Mouse (Mus musculus) stomach, embryonic 16.5 days (tissue): ENCODE results near the gene Dscam. TPM values are rescaled to one million over a fixed set of nuclear protein-coding genes. Genes with fewer than 3 reads are reported as not detected.

Source experiments
- ATAC-seq: fragments of 200-750 bp; cut with Nextera tagmentation; 2 replicates; pipeline ENCODE4 v1.8.0; 2017; ENCODE audit warnings: moderate number of reproducible peaks, moderate TSS enrichment; ENCODE audit not compliant: insufficient read depth, low FRiP score
- H3K27ac ChIP-seq: fragments of 300-500 bp; sonication (generic); 2 replicates; pipeline ENCODE4 v1.5.1; 2014; ENCODE audit warnings: low read length
- H3K27me3 ChIP-seq: fragments of 300-500 bp; sonication (generic); 2 replicates; pipeline ENCODE4 v1.6.1; 2014; ENCODE audit warnings: low read length, control low read depth, mixed read lengths; ENCODE audit not compliant: control insufficient read depth, insufficient read depth
- H3K36me3 ChIP-seq: fragments of 300-500 bp; sonication (generic); 2 replicates; pipeline ENCODE4 v1.6.1; 2014; ENCODE audit warnings: low read length; ENCODE audit not compliant: control insufficient read depth, insufficient read depth
- H3K4me1 ChIP-seq: fragments of 300-500 bp; sonication (generic); 2 replicates; pipeline ENCODE4 v1.6.1; 2014; ENCODE audit warnings: low read length, control low read depth, mixed read lengths; ENCODE audit not compliant: control insufficient read depth, insufficient read depth
- H3K4me2 ChIP-seq: fragments of 300-500 bp; sonication (generic); 2 replicates; pipeline ENCODE4 v1.6.1; 2014; ENCODE audit warnings: low read depth, low read length, mixed read lengths
- H3K4me3 ChIP-seq: fragments of 300-500 bp; sonication (generic); replicated peaks from 2 replicates; pipeline ENCODE4 v1.5.1; 2014; ENCODE audit warnings: mild to moderate bottlenecking, low read length
- H3K9ac ChIP-seq: fragments of 300-500 bp; sonication (generic); 2 replicates; pipeline ENCODE4 v1.6.1; 2014; ENCODE audit warnings: low read length
- H3K9me3 ChIP-seq: fragments of 300-500 bp; sonication (generic); replicated peaks from 2 replicates; pipeline ENCODE4 v1.6.1; 2016; ENCODE audit warnings: low read length, control low read depth; ENCODE audit not compliant: control insufficient read depth
- WGBS: fragments of 180-500 bp; shearing (Covaris S2); extraction: QIAGEN DNeasy Blood & Tissue Kit; methylation state at CpG from one replicate; pipeline ENCODE4 v1.1.7; 2014; 5-methylcytosine and 5-hydroxymethylcytosine counted together
- polyA plus RNA-seq: library from polyadenylated mRNA; unstranded; fragments of >200 nt; fragmentation: Nextera tagmentation; extraction: Ambion mirVana; gene quantifications from 2 replicates; pipeline ENCODE4 v1.2.1, GENCODE M21; 2015

The Dscam gene
- polyA plus RNA-seq, 1 experiment from 2014 or later, result 0.10 TPM

DNA sequence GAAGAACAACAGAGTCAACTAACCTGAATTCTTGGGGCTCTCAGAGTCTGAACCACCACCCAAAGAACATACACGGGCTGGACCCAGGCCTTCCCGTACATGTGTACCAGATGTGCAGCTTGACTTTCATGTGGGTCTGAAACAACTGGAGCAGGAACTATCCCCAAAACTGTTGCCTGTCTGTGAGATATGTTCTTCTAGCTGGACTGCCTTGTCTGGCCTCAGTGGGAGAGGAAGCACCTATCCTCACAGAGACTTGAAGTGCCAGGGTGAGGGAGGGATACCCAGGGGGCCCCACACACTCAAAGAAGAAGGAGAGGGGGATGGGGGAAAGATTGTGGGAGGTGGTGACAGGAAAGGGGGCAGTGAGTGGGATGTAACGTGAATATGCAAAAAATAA lies 210.9 kb downstream of the Dscam start:
- H3K4me2 ChIP-seq, result no peak overlapping the region
- no peak overlapping the region for H3K27ac ChIP-seq
- no peaks in the 10 kb centered on the region for H3K27me3 ChIP-seq
- WGBS, result 77% methylated on average over 3 of the region's 3 CpGs
- no peak overlapping the region for H3K9ac ChIP-seq
- no peak for ATAC-seq
- H3K4me1 ChIP-seq, result no peaks in the 10 kb centered on the region
- H3K9me3 ChIP-seq, result no peaks in the 10 kb centered on the region
- H3K4me3 ChIP-seq, result no peak overlapping the region
- H3K36me3 ChIP-seq, result no peaks in the 10 kb centered on the region

DNA sequence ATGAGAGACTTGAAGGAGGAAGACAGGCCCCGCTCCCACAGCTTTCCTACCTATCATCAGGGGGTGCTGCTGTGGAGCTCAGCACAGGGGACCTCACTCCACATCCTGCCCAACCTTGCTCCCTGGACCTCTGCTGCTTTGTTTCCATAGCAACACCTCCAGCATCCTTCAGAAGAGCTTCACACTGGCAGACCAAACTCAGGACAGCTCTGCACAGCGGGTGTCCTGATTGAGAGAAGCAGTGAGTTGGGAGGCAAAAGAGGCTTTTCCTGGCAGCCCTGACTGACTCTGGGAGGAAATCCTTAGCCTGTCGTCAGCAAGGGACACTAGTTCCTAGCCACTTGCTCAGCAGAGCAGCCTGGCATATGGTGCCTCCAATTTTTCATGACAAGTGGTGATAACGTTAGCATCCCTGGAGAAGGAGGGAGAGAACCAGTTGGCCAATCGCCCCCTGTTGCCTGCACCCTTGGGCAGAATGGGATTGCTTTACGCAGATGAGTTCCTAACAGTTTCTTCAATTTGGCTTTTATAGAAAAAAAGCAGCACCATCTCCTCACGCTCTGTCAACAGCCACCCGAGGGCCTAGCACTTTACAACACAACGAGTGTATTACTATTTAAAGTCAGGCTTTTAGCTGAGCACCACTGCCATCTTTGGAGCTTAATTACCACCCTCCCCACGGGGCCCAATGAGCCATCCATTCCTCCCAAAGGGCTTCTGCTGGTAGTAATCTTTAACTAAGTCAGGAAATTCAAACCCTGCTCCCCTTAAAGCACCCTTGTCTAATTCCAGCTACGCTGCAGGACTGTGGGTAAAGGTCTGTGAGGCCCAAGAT lies 224.9 kb downstream of the Dscam start:
- Histone ChIP-seq H3K4me3 (no peak overlapping the region), H3K9me3 (no peaks in the 10 kb centered on the region), H3K27me3 (no peaks in the 10 kb centered on the region), H3K36me3 (no peaks in the 10 kb centered on the region), H3K27ac (no peak overlapping the region), H3K9ac (no peak overlapping the region), H3K4me2 (no peak overlapping the region), H3K4me1 (no peaks in the 10 kb centered on the region)
- WGBS, result 63% methylated on average over 11 of the region's 11 CpGs
- no peak for ATAC-seq

DNA sequence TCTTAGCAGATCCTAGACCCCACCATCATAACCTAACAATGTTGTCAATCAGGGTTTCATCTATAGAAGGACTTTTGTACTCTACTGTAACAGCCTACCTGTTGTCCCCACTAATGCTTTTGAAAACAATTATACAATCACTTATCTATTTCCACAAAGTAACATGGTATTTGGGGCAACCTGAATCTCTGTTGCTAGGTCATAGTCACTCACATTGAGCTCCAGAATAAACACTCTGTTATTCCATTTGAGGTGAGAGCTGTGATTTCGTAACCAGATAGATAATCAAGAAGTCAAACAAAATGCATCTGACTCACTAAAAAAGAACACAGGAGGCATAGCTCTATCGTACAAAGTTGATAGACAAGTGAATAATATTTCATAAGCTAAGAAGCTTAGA lies 226.9 kb downstream of the Dscam start:
- no peak overlapping the region for H3K4me2 ChIP-seq
- 74% methylated on average over 2 of the region's 2 CpGs for WGBS
- H3K36me3 ChIP-seq, result no peaks in the 10 kb centered on the region
- H3K4me1 ChIP-seq, result no peaks in the 10 kb centered on the region
- no peaks in the 10 kb centered on the region for H3K27me3 ChIP-seq
- H3K27ac ChIP-seq, result no peak overlapping the region
- no peak overlapping the region for H3K4me3 ChIP-seq
- H3K9me3 ChIP-seq, result no peaks in the 10 kb centered on the region
- no peak overlapping the region for H3K9ac ChIP-seq
- no peak for ATAC-seq

DNA sequence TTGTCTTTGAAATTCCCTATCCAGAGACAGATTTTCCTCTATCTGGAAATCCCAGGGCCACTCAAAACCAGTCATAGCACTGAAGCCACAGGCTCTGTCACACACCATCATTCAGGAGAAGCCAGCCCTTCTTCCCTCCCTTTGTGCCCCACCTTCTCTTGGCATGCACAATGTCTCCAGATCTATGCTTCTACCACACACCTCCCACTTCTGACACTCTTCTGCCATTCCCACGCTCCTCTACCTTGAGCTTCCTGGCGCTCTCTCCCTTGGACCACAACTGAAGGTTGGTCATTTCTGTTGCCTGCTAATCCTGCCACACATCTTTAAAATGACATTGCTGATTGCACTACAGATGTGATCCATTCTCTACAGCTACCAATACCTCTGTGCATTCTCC lies 235.8 kb downstream of the Dscam start:
- WGBS, result 95% methylated on average over 2 of the region's 2 CpGs
- no peak overlapping the region for H3K4me3 ChIP-seq
- no peak overlapping the region for H3K9ac ChIP-seq
- H3K27ac ChIP-seq, result no peak overlapping the region
- ATAC-seq, result no peak
- H3K4me2 ChIP-seq, result no peak overlapping the region
- H3K4me1 ChIP-seq, result no peaks in the 10 kb centered on the region
- H3K36me3 ChIP-seq, result no peaks in the 10 kb centered on the region
- no peaks in the 10 kb centered on the region for H3K27me3 ChIP-seq
- no peaks in the 10 kb centered on the region for H3K9me3 ChIP-seq

DNA sequence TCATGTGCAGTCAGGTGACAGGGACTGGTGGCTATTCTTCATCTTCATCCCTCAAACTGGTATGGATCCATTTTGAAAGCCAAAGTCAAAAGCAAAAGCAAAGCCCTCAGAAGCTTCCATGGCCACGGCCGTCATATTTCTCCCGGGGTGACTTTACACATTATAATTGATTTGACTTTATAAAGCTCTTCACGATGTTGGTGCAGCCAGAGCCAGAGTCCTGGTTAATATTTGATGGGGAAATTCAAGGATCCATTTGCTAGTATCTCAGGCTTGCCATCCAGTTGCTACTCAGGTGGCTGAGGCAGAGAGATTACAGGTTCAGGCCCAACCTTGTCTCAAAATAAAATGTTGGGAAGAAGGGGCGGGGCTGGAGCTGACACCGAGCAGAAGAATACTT lies 238.3 kb downstream of the Dscam start:
- Histone ChIP-seq H3K4me1 (no peaks in the 10 kb centered on the region), H3K27ac (no peak overlapping the region), H3K9me3 (no peaks in the 10 kb centered on the region), H3K36me3 (no peaks in the 10 kb centered on the region), H3K4me2 (no peak overlapping the region), H3K27me3 (no peaks in the 10 kb centered on the region), H3K4me3 (no peak overlapping the region), H3K9ac (no peak overlapping the region)
- WGBS, result 85% methylated on average over 6 of the region's 6 CpGs
- no peak for ATAC-seq

DNA sequence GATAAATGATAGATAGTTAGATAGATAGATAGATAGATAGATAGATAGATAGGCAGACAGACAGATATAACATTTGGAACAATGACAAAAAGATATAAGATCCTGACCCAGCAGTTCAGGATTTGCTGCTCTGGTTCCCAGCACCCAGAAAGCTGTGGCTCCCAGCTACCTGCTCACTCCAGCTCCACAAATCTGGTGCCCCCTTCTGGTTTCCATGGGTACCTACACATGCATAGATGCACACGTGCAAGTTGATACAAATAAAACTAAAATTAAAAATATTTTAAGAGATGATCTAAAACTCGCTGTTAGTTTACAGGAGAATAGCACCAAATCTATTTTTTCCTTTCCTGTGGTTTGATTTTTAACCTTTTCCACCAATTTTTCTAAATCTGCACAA lies 238.8 kb downstream of the Dscam start:
- no peak overlapping the region for H3K4me2 ChIP-seq
- WGBS, result 74% methylated on average over 2 of the region's 2 CpGs

DNA sequence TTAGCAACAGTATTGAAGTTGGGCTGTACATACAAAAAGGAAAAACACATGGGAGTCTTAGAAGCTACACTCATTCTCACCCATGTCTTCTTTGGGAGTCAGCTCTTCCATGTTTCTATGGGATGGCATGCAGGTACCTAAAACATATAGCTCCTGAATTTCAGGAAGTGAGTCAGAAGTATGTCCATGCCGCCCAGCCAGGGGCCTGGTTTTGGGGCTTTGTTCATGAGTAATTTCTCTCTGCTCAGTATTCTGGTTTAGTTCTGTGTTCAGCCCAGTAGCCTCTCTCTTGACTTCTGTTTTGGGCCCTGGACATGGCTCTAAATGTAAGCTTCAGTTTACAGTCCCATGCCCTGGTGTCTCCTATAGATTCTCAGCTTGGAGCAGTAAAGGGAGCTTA lies 242.5 kb downstream of the Dscam start:
- no peak for ATAC-seq
- H3K9ac ChIP-seq, result no peak overlapping the region
- no peaks in the 10 kb centered on the region for H3K36me3 ChIP-seq
- no peak overlapping the region for H3K4me2 ChIP-seq
- H3K27me3 ChIP-seq, result no peaks in the 10 kb centered on the region
- WGBS, result 93% methylated on average over 1 of the region's 1 CpGs
- H3K4me3 ChIP-seq, result no peak overlapping the region
- H3K4me1 ChIP-seq, result no peaks in the 10 kb centered on the region
- no peaks in the 10 kb centered on the region for H3K9me3 ChIP-seq
- H3K27ac ChIP-seq, result no peak overlapping the region

More for the DNA sequence above, 238.8 kb downstream of the Dscam start:
- no peaks in the 10 kb centered on the region for H3K4me1 ChIP-seq
- no peaks in the 10 kb centered on the region for H3K27me3 ChIP-seq
- no peak overlapping the region for H3K9ac ChIP-seq
- no peaks in the 10 kb centered on the region for H3K9me3 ChIP-seq
- no peak overlapping the region for H3K4me3 ChIP-seq
- H3K36me3 ChIP-seq, result no peaks in the 10 kb centered on the region
- no peak overlapping the region for H3K27ac ChIP-seq
- ATAC-seq, result no peak

DNA sequence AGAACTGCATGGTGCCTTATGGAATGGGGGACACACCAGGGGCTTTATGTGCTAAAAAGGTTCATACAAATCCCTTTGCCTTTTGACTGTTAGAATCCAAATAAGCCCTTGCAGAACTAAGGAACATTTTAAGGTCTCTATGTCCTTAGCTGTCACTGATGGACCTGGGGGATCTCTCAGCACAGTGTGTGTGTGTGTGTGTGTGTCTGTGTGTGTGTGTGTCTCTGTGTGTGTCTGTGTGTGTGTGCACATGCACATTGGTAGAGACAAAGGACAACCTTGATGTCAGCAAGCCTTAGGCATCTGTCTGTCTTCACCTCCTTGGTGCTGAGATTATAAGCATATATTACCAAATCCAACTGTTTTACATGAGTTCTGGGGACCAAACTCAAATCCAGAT lies 243.1 kb downstream of the Dscam start:
- Histone ChIP-seq H3K4me2 (no peak overlapping the region), H3K36me3 (no peaks in the 10 kb centered on the region), H3K9ac (no peak overlapping the region), H3K4me1 (no peaks in the 10 kb centered on the region), H3K27me3 (no peaks in the 10 kb centered on the region), H3K4me3 (no peak overlapping the region), H3K27ac (no peak overlapping the region), H3K9me3 (no peaks in the 10 kb centered on the region)
- no peak for ATAC-seq

DNA sequence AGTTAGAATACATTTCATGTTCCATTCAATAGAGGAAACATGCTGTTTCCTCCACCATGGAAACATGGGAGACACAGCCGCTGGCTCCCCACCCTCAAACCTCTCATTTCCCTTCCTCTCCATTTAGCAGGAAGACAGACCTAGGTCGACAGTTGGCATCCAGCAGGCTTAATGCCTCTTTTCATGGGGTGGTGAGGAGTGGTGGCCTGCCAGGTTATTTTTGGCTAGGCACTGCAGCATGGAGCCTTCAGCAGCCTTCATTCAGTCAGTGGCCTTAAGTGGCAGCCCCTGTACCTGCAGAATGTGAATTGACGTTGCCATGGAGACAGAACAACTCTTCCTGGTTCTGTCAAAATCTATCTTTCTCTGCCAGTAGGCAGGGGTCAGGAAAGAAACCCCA lies 243.6 kb downstream of the Dscam start:
- Histone ChIP-seq H3K36me3 (no peaks in the 10 kb centered on the region), H3K27me3 (no peaks in the 10 kb centered on the region), H3K4me3 (no peak overlapping the region), H3K9ac (no peak overlapping the region), H3K4me1 (no peaks in the 10 kb centered on the region), H3K9me3 (no peaks in the 10 kb centered on the region), H3K4me2 (no peak overlapping the region), H3K27ac (no peak overlapping the region)
- ATAC-seq, result no peak
- WGBS, result 63% methylated on average over 3 of the region's 3 CpGs
